ENCODE assay signal across 8 mouse cellular contexts in the genomic region with DNA sequence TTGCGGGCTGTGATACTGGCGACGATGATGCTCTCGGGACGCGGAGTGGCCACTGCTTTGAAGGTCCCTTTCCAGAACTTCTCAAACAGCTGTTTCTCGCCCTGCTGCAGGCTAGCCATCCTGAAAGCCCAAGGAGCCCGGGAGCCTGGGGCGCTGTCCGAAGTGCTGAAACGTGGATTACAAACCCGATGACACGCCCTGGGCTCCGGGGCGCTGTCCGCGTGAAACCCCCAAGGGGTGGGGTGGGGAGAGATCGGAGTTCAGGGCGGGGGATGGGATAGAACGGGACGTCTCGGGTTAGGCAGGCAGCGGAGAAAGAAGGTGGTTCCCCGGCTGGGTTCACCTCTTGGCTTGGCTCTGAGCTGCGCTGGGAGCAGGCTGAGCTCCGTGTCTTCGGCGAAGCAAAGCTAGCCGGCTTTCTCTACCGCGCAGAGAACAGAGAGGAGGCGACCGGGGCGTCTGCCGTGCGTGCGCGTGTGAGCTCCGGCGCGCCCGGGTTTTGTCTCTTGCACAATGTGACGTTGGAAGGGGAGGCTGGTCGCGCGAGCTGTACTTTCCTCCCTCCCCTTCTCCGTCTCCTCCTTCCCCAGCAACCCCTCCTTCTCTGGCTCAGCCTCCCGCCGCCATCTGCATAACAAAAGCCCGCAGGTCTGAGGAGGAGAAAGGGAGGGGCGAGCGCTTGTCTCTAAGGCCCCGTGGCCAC. TPM values are rescaled to one million over a fixed set of nuclear protein-coding genes. Genes with fewer than 3 reads are reported as not detected.
A peak's percentile ranks its signal among the peaks of the same experiment; 100 is the strongest.
DNase-seq lines count a peak whose midpoint lies in the region; ATAC-seq and TF ChIP-seq lines count a peak whose summit lies in the region.

A gene (minus strand): TSS at position 472 of the 703 bp plus-strand sequence.

- H3K27ac ChIP-seq in heart, embryonic 10.5 days: no peak within 1 kb of the TSS
- H3K27ac ChIP-seq in kidney, embryonic 15.5 days: no peak within 1 kb of the TSS
- no peak within 1 kb of the TSS for H3K27ac ChIP-seq in limb, embryonic 11.5 days (replicated peaks; ENCODE audit: low read depth, low read length)
- peak within 1 kb of the TSS; percentile 82 for H3K27ac ChIP-seq in midbrain, postnatal 0 days (ENCODE audit: low read depth, low read length)
- no peak within 1 kb of the TSS for H3K27ac ChIP-seq in testis, adult 2 months (ENCODE audit: control insufficient read depth, insufficient read depth, low read depth, low read length)

- 0 out of 2 replicates have a peak, but pooled peaks cover 6% of the 10 kb centered on the region for H3K9me3 ChIP-seq in heart, embryonic 10.5 days
- no peaks in the 10 kb centered on the region for H3K9me3 ChIP-seq in kidney, embryonic 15.5 days (replicated peaks)
- H3K9me3 ChIP-seq in limb, embryonic 11.5 days (ENCODE audit: control insufficient read depth, low read length): no peaks in the 10 kb centered on the region
- H3K9me3 ChIP-seq in midbrain, postnatal 0 days (ENCODE audit: low read length): no peaks in the 10 kb centered on the region

- TF ChIP-seq POLR2A in testis, adult 2 months (IDR thresholded peaks at IDR 0.05; ENCODE audit: control insufficient read depth, low read depth, low read length): no peak

- peak; percentile 40; the same call in 1 of the 2 replicates for ATAC-seq in kidney, embryonic 15.5 days (replicated peaks; ENCODE audit: low FRiP score)
- peak; percentile 57; the same call in 1 of the 2 replicates for ATAC-seq in limb, embryonic 11.5 days (ENCODE audit: insufficient number of reproducible peaks, low FRiP score, low TSS enrichment, low read depth)
- peak; percentile 90 for ATAC-seq in midbrain, postnatal 0 days (ENCODE audit: low FRiP score)

- H3K4me3 ChIP-seq in heart, embryonic 10.5 days: peak within 1 kb of the TSS; percentile 49
- peak within 1 kb of the TSS; percentile 31 for H3K4me3 ChIP-seq in kidney, embryonic 15.5 days (replicated peaks)
- H3K4me3 ChIP-seq in limb, embryonic 11.5 days (ENCODE audit: low read depth, low read length): no peak within 1 kb of the TSS
- H3K4me3 ChIP-seq in midbrain, postnatal 0 days (ENCODE audit: low read depth, low read length): peak within 1 kb of the TSS; percentile 81
- peak within 1 kb of the TSS; percentile 43; the same call in 1 of the 2 replicates for H3K4me3 ChIP-seq in testis, adult 2 months (ENCODE audit: control insufficient read depth, low read depth, low read length)

- H3K4me2 ChIP-seq in kidney, embryonic 15.5 days: peak within 1 kb of the TSS; percentile 57
- peak within 1 kb of the TSS; percentile 20; the same call in 1 of the 2 replicates for H3K4me2 ChIP-seq in limb, embryonic 11.5 days (ENCODE audit: low read depth, severe bottlenecking)
- H3K4me2 ChIP-seq in midbrain, postnatal 0 days (ENCODE audit: low read depth, low read length, poor library complexity, severe bottlenecking): peak within 1 kb of the TSS; percentile 87

- no peak for TF ChIP-seq CTCF in midbrain, postnatal 0 days (IDR thresholded peaks at IDR 0.05)
- no peak for TF ChIP-seq CTCF in testis, adult 2 months (IDR thresholded peaks at IDR 0.05; ENCODE audit: control insufficient read depth, insufficient read depth, insufficient replicate concordance, low read depth, low read length)

- WGBS in heart, embryonic 10.5 days: under 1% methylated on average over 51 of the region's 53 CpGs
- under 1% methylated on average over 50 of the region's 53 CpGs for WGBS in kidney, embryonic 15.5 days
- under 1% methylated on average over 51 of the region's 53 CpGs for WGBS in limb, embryonic 11.5 days
- WGBS in midbrain, postnatal 0 days: 2% methylated on average over 47 of the region's 53 CpGs

- DNase-seq in gastrocnemius, postnatal 10 days: peak; percentile 73
- no peak for DNase-seq in gastrocnemius, adult 8-10 months (ENCODE audit: low spot score in 2 of 2)
- peak; percentile 89 for DNase-seq in embryo, embryonic 10 days (ENCODE audit: low spot score)
- peak; percentile 89 for DNase-seq in heart, embryonic 10.5 days (ENCODE audit: low spot score)
- DNase-seq in limb, embryonic 11.5 days (ENCODE audit: low spot score): peak; percentile 94
- peak; percentile 95 for DNase-seq in midbrain, postnatal 0 days (ENCODE audit: low spot score)

- no peak within 1 kb of the TSS for H3K9ac ChIP-seq in kidney, embryonic 15.5 days
- no peak within 1 kb of the TSS for H3K9ac ChIP-seq in limb, embryonic 11.5 days (ENCODE audit: low read length)
- H3K9ac ChIP-seq in midbrain, postnatal 0 days (replicated peaks; ENCODE audit: low read length, poor library complexity, severe bottlenecking): peak within 1 kb of the TSS; percentile 73

- H3K36me3 ChIP-seq in heart, embryonic 10.5 days: no peaks in the 10 kb centered on the region
- no peaks in the 10 kb centered on the region for H3K36me3 ChIP-seq in kidney, embryonic 15.5 days
- no peaks in the 10 kb centered on the region for H3K36me3 ChIP-seq in limb, embryonic 11.5 days (ENCODE audit: control insufficient read depth, insufficient read depth, low read length)
- no peaks in the 10 kb centered on the region for H3K36me3 ChIP-seq in midbrain, postnatal 0 days (ENCODE audit: insufficient read depth, low read length)
- H3K36me3 ChIP-seq in testis, adult 2 months (ENCODE audit: control insufficient read depth, insufficient read depth, low read length): no peaks in the 10 kb centered on the region

- peaks cover 13% of the 10 kb centered on the region for H3K4me1 ChIP-seq in heart, embryonic 10.5 days
- peaks cover 16% of the 10 kb centered on the region for H3K4me1 ChIP-seq in kidney, embryonic 15.5 days
- H3K4me1 ChIP-seq in limb, embryonic 11.5 days (ENCODE audit: control insufficient read depth, insufficient read depth, low read length): 0 out of 2 replicates have a peak, but pooled peaks cover 7% of the 10 kb centered on the region
- H3K4me1 ChIP-seq in midbrain, postnatal 0 days (ENCODE audit: insufficient read depth, low read length): no peaks in the 10 kb centered on the region; the same call in 1 of the 2 replicates
- peaks cover 21% of the 10 kb centered on the region for H3K4me1 ChIP-seq in testis, adult 2 months (ENCODE audit: control insufficient read depth, insufficient read depth, low read length)

- H3K27me3 ChIP-seq in heart, embryonic 10.5 days (ENCODE audit: insufficient read depth, poor library complexity, severe bottlenecking): peaks cover 59% of the 10 kb centered on the region
- peaks cover 60% of the 10 kb centered on the region for H3K27me3 ChIP-seq in kidney, embryonic 15.5 days
- H3K27me3 ChIP-seq in limb, embryonic 11.5 days (ENCODE audit: control insufficient read depth, insufficient read depth, low read length): peaks cover 34% of the 10 kb centered on the region
- no peaks in the 10 kb centered on the region for H3K27me3 ChIP-seq in midbrain, postnatal 0 days (ENCODE audit: insufficient read depth, low read length)
- H3K27me3 ChIP-seq in testis, adult 2 months (ENCODE audit: control insufficient read depth, insufficient read depth, low read length): peaks cover 4% of the 10 kb centered on the region; the same call in 1 of the 2 replicates

RNA-seq across cellular contexts. Expression of the gene that starts here (rescaled TPM):
- total RNA-seq in gastrocnemius, postnatal 10 days (2021): under 1 TPM; 0.19 to 0.36 TPM
- under 1 TPM in 3 of 4 experiments, not detected in 1; 0.25 to 0.75 (median 0.46) TPM for total RNA-seq in gastrocnemius, adult 8-10 months (2022)
- polyA plus RNA-seq in heart, embryonic 10.5 days (2016; fragmentation: Nextera tagmentation; extraction: Ambion mirVana): 0.90 and 1.3 TPM in 2 replicates
- 0.37 and 0.42 TPM in 2 replicates for polyA plus RNA-seq in kidney, embryonic 15.5 days (2015; fragmentation: Nextera tagmentation; extraction: Ambion mirVana)
- polyA plus RNA-seq in limb, embryonic 11.5 days (2014; fragmentation: Nextera tagmentation; extraction: Ambion mirVana): 0.03 and 0.09 TPM in 2 replicates
- 8.0 and 10.7 TPM in 2 replicates for total RNA-seq in midbrain, postnatal 0 days (2014; rRNA removed)
- 11.2 and 15.4 TPM in 2 replicates for polyA plus RNA-seq in midbrain, postnatal 0 days (2015; fragmentation: Nextera tagmentation; extraction: Ambion mirVana)
- 0.54 and 1.0 TPM in 2 replicates for polyA plus RNA-seq in testis, adult 2 months (2012; rRNA removed)

Comparison
In these comparisons a context has a peak if more than half of its experiments do, and no peak if none do; other contexts are left out.
1. Peak in DNase-seq in gastrocnemius, postnatal 10 days; RNA of the gene not detected or under 1 TPM.
2. Peak in ATAC-seq, H3K4me3 ChIP-seq and H3K4me2 ChIP-seq in kidney, embryonic 15.5 days; RNA of the gene not detected or under 1 TPM.
3. Peak in DNase-seq, ATAC-seq and H3K4me2 ChIP-seq in limb, embryonic 11.5 days; RNA of the gene not detected or under 1 TPM.
4. DNase-seq: peak in embryo, embryonic 10 days (single experiment), heart, embryonic 10.5 days (single experiment) and midbrain, postnatal 0 days (single experiment); none in gastrocnemius, adult 8-10 months (0 of 2).
5. ATAC-seq: peak in every context shown above with its lines; median percentile 90 in midbrain, postnatal 0 days; 57 in limb, embryonic 11.5 days; 40 in kidney, embryonic 15.5 days.
6. H3K4me2 ChIP-seq: peak in every context shown above with its lines; median percentile 87 in midbrain, postnatal 0 days; 57 in kidney, embryonic 15.5 days; 20 in limb, embryonic 11.5 days.